Mouse (Mus musculus) small intestine, adult 2 months (tissue): Measurements from ENCODE around the gene 4930564D02Rik.

Source experiments
- CTCF ChIP-seq: fragments of 200-500 bp; IDR thresholded peaks from 2 replicates; pipeline ENCODE4 v1.5.1; 2012; ENCODE audit warnings: low read depth, mild to moderate bottlenecking, control low read depth, inconsistent platforms, low read length, moderate library complexity, mixed read lengths; ENCODE audit not compliant: insufficient replicate concordance, insufficient read length; ENCODE audit errors: extremely low read depth
- POLR2A ChIP-seq: fragments of 200-500 bp; IDR thresholded peaks from 2 replicates; pipeline ENCODE4 v1.6.1; 2012; ENCODE audit warnings: low read depth, mild to moderate bottlenecking, control low read depth, inconsistent platforms, low read length, moderate library complexity

- TF ChIP-seq CTCF (no peak), POLR2A (no peak)
Measured at GRCm38 (mm10) chr3:105059911-105060310, 6.7 kb upstream of the 4930564D02Rik start.
